Mouse (Mus musculus) lung, postnatal 36 days (tissue): ENCODE results near the gene Sec1.

Experiments used
- DNase-seq: peaks from one replicate; pipeline ENCODE4 v3.0.0; 2022; ENCODE audit warnings: mixed read lengths

The Sec1 gene

DNA sequence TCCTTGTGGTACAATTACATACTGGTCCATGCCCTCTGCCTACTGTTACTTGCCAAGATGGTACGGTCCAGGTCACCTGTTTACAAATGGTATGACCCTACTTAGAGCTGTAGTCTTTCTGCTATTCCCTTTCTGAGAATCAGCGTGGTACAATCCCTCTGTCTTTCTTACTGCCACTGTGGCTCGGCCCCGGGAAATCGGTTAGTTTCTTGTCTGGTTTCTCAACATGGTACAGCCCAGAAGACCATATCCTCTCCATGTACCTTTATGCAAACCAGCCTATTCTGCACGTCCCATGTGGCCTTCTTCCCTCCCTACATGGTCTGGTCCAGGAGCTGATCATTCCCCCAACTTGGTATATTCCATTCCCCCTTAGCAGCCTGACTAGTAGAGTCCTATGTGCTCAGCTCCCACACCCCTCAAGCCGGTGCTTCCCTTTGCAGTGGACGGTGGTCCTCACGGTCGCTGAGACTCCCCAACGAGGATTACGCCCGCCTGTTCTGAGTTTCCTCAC is 9.9 kb upstream of the Sec1 start:
- DNase-seq, result peak; percentile 83

DNA sequence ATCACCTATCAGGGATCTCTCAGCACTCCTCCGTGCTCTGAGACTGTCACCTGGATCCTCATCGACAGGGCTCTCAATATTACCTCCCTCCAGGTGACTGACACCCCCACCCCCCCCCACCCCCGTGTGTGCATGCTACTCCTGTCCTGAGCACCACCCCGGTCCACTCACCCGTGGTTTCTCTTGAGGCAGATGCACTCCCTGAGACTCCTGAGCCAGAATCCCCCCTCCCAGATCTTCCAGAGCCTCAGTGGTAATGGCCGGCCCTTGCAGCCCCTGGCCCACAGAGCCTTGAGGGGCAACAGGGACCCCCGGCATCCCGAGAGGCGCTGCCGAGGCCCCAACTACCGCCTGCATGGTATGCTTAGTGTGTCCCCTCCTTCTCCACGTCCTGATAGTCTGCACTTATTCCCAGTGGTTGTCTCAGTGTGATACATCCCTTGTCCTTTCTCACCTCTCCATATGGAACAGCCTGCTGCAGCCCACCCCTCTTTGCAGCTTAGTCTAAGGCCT is 9.4 kb upstream of the Sec1 start:
- DNase-seq, result no peak

DNA sequence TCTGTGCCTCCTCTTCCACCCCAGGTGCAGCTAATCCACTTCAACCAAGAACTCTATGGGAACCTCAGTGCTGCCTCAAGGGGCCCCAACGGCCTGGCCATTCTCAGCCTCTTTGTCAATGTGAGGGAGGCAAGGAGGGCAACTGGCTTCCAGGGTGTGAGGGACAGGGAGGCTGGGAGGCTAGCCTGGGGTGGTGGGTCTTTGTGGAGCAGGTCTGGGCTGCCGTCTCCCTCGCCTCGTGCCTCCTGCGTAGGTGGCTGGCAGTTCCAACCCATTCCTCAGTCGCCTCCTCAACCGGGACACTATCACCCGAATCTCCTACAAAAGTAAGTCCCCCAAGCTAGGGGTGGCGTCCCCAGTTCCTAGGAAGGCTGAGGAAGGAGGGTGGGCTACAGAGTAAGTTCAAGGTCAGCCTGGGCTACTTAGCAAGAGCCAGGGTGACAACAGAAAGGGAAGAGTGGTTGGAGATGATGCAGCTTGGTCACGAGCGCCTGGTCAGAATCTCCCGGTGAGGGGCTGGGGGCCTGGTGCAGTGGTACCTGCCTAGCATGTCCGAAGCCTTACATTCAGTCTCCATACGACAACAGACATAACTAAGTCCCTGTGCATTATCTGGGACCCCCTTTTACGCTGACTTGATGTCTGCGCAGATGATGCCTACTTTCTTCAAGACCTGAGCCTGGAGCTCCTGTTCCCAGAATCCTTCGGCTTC is 8.8 kb upstream of the Sec1 start:
- no peak for DNase-seq

DNA sequence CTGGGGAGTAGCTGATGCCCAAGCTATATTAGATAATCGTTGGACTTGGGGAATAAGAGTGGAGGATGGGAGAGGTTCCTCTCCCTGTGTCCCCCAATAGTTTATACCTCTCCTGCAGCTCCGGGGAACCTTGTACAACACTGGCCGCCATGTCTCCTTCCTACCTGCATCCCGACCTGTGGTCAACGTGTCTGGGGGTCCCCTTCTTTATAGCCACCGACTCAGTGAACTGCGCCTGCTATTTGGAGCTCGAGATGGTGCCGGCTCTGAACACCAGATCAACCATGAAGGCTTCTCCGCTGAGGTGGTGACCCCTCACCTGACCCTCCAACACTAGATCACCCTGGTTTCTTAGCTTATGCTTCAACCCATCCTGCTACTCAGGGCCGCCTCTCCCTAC is 8.1 kb upstream of the Sec1 start:
- no peak for DNase-seq

DNA sequence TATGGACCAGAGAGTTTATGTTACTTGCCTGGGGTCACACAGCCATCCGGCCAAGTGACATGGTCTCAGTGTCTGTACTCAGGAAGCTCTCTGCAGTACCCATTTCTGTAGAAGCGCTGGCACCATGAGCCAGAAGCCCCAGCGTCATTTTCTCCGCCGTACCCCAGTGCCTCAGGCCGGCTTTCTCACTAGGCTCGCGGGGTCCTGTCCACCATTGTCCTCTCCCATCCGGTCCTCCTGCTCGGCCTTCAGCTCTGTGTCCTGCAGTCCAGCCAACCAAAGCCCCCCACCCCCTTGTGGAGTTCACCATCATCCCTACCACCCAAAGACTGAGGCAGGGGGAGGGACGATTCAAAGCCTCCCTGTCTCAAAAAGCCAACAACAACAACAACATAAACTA is 7.4 kb upstream of the Sec1 start:
- no peak for DNase-seq

DNA sequence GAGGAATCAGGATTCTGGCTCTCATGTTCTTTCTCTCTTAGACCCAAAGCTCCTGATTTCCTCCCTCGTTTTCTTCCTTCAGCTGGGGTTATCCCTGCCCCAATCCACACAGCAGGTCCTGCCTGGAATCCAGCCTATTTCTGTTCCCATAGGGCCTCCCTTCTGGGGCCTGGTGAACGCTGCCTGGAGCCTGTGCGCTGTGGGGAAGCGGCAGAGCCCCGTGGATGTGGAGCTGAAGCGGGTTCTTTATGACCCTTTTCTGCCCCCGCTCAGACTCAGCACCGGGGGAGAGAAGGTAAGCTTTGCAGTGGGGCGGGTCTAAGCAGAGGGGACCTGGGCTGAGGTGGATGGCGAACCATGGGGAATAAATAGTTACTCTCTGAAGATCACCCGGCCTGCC is 6.9 kb upstream of the Sec1 start:
- DNase-seq, result no peak

DNA sequence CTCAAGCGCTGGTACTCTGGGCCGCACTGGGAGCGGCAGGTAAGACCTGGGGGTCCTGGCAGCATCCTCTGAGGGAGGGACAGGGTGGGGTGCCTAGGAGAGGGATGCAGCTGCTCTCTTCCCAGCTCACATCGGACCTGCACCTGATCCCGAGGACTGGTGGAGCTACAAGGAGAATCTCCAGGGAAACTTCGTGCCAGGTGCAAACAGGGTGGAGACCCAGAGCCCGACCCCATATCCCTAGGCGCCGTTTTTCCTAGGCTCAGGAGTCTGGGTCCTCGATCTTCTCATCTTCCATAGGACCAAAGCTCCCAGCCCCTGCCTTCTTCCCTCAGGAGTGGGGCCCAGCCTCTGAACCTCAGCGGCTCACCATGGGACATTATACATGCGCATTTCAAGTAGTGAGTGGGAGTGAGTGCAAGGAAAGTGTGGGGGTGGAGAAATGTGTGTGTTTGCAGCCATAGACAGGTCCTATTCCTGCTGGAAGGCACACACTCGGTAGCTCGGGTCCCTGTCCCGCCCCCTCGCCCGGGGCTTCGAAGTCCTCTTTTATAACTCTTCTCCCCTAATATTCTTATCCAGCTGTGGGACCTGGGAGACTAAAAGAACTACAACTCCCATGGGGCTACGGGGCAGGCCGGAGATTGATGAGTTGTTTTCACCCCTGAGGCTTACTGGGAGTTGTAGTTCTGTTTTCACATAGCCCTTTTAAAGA is 6.3 kb upstream of the Sec1 start:
- peak; percentile 94 for DNase-seq

DNA sequence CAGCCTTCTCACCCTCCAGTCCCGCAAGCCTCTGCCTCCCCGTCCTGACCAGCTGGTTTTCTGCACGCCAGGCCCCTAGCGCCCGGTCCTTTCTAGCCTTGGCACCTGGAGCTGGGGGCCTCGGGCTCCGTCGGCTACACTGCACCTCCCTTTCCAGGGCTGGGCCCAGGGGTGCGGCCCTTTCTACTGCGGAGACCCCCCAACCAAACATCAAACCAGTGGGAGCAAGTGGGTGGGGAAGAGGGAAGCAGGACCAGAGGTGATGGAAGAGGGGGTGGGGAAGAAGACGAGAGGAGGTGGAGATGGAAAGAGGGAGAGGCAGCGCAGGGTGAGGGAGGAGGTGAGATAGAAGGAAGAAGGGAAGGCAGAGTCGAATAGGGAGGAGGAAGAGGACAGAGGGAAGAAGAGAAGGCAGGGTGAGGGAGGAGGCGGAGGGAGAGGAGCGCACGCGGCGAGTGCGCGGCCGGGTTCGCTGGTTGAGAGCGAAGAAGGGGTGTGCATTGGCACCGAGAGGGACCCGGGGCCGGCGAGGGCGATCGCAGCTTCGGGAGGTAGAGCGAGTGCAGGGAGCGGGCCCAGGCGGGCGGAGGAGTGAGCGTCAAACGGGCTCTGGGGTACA is 5.4 kb upstream of the Sec1 start, which contains the start of gene Car11:
Gene Car11 (plus strand): TSS at position 321 of the 619 bp plus-strand sequence.
- DNase-seq, result no peak

DNA sequence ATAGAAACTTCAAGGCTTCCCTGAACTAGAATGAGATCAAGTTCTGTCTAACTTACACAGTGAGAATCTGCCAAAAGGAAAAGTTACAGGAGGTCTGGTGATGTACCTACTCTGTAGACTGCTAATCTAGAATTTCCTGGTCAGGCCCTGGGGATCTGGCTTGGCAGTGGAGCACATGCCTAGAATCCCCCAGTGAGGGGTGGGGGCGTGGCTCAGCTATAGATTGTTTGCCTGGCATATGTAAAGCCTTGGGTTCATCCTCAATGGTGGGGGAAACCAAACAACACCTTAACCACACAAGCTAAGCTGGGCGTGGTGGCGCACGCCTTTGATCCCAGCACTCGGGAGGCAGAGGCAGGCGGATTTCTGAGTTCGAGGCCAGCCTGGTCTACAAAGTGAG is 3.7 kb upstream of the Sec1 start:
- no peak for DNase-seq

DNA sequence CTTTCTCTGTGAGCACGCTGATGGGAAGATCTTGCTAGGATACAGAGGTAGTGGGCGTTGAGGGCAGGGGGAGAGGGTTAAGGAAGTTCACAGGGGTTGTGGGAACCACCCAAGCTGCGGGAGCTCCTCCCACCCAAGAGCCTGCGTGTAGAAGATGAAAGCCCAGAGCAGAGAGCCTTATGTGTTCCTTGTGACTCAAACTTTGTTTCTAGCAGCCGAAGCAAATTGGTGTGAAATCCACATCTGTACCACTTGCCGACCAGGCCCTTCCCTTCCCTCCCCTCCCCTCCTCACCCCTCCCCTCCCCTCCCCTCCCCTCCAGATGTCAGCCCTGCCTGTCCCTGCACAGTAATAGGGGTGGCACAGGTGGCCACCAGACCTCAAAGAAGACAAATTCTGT is 896 bp upstream of the Sec1 start:
- DNase-seq, result no peak

DNA sequence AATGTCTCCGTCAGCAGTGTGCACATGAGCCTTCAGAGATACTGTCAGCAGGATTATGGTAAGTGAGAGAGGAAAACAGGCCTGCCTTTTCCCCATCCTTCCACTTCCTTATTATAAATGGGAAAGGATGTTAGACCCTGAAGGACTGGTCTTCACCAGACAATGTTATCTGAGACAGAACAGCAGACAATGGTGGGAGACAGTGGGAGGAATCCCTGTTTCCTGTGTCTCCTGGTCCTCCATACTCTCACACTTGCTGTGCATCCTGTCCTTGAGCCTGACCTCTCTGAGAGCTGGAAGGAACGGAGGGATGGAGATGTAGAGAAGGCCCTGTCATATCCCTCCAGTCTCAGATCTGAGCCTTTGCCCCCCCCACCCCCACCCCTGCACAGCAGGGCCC is 1.8 kb downstream of the Sec1 start:
- no peak for DNase-seq

DNA sequence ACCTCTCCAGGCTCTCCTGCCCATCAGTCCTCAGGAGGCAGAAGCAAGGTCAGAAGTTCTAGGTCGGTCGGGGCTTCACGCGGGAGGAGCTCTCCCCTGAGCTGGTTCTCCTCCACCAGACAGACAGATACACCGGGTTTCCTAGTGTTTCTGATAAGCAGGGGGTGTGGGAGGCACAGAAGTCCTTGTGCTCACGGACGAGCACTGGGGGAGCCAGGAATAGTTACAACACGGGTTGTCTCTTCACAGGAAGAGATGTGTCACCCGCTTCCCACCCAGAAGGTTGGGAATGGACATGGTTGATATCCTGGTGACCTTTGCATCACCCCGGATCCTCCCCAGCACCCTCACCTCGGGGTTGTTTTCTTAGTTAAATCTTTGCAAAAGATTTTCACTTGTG is 4.4 kb downstream of the Sec1 start:
- DNase-seq, result no peak

DNA sequence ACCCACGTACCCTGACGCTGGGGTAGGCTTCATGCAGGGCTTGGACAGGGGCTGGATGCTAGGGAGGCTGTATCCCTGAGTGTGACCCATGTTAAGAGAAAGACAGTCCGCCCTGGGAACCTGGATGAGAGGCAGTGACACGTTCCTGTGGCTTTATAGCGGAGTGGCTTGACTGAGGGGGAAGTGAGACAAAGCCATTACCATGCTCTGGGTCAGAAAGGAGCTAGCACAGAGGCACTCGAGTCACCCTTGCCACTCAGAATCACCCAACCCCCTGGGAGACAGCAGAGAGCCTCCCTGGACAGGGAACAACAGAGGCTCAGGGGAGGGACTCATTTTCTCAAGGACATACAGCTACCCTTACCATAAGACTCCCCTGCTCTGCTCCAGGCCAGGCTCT is 5.1 kb downstream of the Sec1 start:
- no peak for DNase-seq

DNA sequence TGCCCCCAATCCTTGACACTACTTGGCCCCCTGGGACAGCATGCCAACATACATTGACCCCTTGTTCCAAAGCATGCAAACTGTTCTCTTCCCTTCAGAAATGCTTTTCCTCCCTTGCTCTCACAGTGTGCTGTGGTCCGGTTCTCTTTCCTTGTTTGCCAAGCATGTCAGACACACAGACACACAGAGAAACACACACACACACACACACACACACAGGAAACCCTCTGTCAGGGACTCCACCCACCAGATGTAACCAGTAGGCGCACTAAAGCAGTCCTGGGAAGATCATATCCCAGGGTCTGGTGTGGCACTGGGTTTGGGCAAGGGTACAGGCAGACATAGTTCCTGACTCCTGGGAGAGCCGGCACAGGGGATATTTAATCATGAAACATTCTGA is 7.4 kb downstream of the Sec1 start:
- DNase-seq, result peak; percentile 60

DNA sequence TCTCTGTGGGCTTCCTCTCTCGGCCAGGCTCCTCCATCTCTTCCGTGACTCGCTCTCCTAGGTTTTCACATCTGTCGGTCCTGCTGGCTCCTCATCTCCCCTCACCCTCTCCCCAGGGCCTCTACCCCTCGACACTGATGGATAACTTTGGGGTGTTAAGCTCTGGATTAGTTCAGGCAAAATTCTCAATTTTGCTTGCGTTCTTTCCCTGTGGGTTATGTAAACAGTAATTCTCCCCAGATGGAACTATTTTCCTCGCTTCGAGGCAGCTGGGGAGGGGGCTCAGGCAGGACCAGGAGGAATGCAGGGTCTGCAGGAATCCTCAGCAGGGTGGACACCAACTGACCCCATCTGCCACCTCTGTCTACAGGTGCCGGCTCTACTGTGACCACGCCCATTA is 8.4 kb downstream of the Sec1 start:
- DNase-seq, result no peak

DNA sequence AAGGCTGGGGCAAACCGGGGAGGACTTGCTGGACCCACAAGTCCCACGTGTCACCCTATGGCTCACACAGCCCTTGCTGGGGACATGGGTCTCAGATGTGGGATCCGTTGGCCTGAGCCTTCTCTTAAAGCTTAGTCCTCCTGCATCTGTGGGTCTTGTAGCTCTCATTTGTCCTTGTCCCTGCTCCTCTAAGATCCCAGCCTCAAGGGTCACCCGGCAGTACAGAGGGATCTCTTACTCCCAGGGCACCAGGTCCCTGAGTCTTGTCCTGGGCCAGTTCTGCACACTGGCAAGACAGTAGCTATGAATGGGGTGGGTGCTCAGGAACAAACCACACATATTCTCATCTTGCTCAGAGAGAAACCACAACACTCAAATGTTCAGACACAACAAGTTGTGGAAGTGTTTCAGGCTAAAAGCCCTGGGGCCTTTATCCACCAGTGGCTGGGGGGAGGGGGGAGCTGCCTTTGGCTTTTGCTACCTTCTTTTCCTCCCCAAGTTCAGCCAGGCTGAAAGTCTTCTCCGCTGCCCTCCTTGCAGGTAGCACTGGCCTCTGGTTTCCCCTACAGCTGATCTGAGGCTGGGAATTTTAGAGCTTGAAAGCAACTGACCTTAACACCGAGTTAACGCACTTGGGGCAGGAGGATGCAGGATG is 10.7 kb downstream of the Sec1 start, which contains the start of gene Ntn5:
Gene Ntn5 (plus strand): TSS at position 627 of the 655 bp plus-strand sequence.
- DNase-seq, result no peak

DNA sequence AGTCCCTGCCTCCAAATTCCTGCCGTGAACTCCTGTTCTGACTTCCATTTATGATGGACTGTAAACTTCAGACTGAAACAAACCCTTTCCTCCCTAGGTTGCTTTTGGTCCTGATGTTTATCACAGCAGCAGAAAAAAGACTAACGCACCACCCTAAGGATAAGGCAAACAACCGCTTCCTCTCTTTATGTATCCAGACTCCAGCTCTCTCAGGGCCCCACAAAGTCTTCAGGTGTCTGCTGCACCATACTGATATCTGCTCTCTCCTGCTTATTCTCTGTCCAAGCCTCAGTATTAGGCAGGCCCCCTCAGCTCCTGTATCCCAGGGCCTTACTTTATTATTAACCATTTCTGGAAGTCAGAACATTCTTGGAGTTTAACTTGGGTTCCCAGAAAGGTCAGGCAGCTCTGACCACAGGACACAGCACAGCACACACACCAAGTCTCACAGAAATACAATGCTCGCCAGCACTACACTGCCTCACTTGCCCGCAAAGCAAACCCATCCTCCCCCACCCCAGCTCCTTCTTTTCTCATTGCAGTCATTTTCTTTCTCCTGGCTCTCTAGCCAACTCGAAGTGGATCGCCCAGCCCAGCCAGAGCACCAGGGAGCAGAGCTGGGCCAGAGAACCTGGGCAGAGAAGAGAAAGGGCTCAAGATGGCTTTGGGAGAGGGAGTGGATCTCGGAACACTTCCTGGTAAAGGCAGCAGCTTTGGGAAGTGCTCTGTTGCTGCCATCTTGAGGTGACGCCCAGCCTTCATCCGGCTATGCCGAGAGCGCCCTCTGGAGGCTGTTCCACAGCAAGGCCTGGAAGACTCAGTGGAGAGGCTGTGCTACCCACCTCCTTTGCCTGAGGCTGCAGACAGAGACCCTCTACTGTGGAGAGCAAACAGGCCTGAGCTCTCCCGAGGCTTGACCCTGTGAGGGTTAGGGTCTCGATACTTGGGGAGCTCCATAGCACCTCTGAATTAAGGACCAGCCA is 11.8 kb downstream of the Sec1 start:
- DNase-seq, result peak; percentile 94

DNA sequence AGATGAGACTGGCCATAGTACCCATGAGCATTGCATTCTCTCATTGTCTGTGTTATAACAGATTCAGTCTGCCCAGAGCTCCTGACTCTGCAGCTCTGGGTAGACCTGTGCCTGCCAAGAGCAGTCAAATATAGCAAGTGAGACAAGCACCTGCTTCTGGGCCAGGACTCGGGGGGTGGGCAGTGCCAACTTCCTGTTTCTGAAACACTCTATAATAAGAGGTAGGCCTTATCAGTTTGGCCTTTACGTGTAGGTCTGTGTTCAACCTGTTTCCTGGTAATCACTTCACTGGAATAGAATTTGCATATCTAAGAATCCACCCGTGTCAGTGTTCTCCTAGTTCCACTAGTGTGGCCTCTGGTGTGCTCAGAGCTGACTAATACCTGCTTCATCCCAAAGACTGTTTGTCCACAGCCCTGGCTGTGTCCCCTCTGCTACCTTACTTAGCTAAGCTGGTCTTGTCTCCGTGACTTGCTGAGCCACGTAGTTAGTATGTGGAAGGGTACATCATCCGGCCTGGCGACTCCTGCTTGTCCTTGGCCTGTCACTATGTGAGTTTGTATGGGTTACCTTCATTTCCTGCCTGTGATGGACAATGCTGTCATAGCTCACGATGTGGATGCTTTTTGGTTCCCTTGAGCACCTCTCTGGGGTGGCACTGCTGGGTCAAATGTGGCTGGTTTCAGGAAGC is 13.0 kb downstream of the Sec1 start:
- DNase-seq, result peak; percentile 79

DNA sequence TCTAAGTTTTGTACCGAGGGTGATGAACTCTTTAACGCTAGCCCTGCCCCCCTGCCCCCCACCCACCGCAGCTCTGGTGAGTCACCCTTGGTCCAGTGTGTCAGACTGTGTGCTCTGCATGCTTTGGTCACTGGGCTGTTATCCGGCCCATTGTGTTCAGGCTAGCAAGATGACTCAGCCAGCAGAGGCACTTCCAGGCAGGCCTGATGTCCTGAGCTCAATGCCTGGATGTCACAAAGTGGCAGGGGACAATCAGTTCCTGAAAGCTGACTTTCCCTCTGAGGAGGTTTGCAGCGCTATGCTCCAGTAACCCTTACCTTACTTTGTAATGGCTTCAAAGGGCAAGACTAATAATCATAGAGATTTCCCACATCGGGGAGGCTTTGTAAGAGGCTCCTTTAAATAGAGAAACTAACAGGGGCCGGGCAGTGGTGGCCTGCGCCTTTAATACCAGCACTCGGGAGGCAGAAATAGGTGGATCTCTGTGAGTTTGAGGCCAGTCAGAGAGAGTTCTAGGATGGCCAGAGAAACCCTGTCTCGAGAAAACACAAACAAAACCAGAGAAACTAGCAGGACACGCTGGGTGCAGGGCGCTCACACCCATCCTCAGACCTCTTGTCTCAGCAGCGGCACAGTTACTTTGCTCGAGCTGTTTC is 14.1 kb downstream of the Sec1 start:
- peak; percentile 75 for DNase-seq

DNA sequence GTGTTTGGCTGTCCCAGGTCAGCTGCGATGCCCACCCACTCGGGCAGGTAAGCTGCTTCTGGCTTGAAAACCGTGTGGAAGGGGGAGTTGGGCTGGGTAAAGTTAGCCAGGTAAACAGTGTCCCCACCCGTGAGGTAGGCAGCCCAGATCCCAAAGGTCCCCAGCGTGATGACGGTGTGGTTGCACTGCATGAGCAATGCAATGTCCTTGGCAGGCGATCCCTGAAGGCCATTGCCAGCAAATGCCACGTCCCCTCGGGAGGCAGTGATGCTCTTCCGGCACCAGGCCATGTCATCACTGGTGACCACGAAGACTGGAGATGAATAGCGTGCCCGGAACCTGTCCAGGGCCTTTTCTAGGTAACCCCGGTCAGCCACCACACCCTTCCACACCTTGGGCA is 15.7 kb downstream of the Sec1 start:
- DNase-seq, result no peak
